Mouse (Mus musculus): ENCODE measurements around the gene Kdm2b.

DNA sequence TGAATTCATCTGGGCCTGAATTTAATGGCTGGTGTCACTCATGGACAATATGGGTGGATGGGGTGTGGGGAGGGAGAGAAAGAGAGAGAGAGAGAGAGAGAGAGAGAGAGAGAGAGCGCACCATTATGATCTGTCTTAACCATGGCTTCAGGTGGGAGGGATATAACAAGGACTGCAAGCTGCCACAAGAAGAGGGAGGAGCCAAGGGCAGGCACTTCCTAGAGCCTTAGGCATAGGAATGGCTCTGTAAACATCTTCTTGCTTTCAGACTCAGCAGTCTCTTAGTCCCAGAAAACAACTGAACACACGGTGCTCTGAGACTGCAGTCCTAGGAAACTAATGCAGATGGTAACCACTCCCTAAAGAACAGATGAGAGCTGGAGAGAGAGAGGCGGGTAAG lies 61.3 kb downstream of the Kdm2b start:
- TF ChIP-seq ZC3H11A (IDR thresholded peaks at IDR 0.05; ENCODE audit: borderline replicate concordance, low read depth, low read length) (no peak), MAFK (IDR thresholded peaks at IDR 0.05; ENCODE audit: insufficient read depth, low read depth, low read length) (no peak), HCFC1 (IDR thresholded peaks at IDR 0.05; ENCODE audit: borderline replicate concordance, insufficient read depth, low read length) (no peak), ZNF384 (IDR thresholded peaks at IDR 0.05; ENCODE audit: low read depth, low read length) (no peak)
